Mouse (Mus musculus) liver, embryonic 11.5 days (tissue): ENCODE results near the gene Rph3al. TPM values are rescaled to one million over a fixed set of nuclear protein-coding genes. Genes with fewer than 3 reads are reported as not detected.

Experiments used
- ATAC-seq: fragments of 200-750 bp; cut with Nextera tagmentation; replicated peaks from 2 replicates; pipeline ENCODE4 v1.8.0; 2017; ENCODE audit warnings: moderate number of reproducible peaks, mild to moderate bottlenecking, moderate TSS enrichment, moderate library complexity; ENCODE audit not compliant: low FRiP score
- DNase-seq: peaks from one replicate; pipeline ENCODE4 v3.0.0-alpha.2; 2017; ENCODE audit warnings: low spot score
- H3K27ac ChIP-seq: fragments of 300-500 bp; sonication (generic); 2 replicates; pipeline ENCODE4 v1.5.1; 2014; ENCODE audit warnings: mild to moderate bottlenecking, low read depth, low read length, control low read depth
- H3K27me3 ChIP-seq: fragments of 300-500 bp; sonication (generic); replicated peaks from 2 replicates; pipeline ENCODE4 v1.6.1; 2014; ENCODE audit warnings: low read length, mixed read lengths; ENCODE audit not compliant: control insufficient read depth, insufficient read depth
- H3K36me3 ChIP-seq: fragments of 300-500 bp; sonication (generic); 2 replicates; pipeline ENCODE4 v1.6.1; 2014; ENCODE audit warnings: mild to moderate bottlenecking, low read length, moderate library complexity, mixed read lengths; ENCODE audit not compliant: control insufficient read depth, insufficient read depth
- H3K4me1 ChIP-seq: fragments of 300-500 bp; sonication (generic); replicated peaks from 2 replicates; pipeline ENCODE4 v1.6.1; 2014; ENCODE audit warnings: low read length, mixed read lengths; ENCODE audit not compliant: control insufficient read depth, insufficient read depth
- H3K4me2 ChIP-seq: fragments of 300-500 bp; sonication (generic); 2 replicates; pipeline ENCODE4 v1.6.1; 2014; ENCODE audit warnings: mild to moderate bottlenecking, control low read depth, moderate library complexity
- H3K4me3 ChIP-seq: fragments of 300-500 bp; sonication (generic); 2 replicates; pipeline ENCODE4 v1.5.1; 2014; ENCODE audit warnings: low read depth, low read length, control low read depth
- H3K9ac ChIP-seq: fragments of 300-500 bp; sonication (generic); 2 replicates; pipeline ENCODE4 v1.6.1; 2014; ENCODE audit warnings: low read depth, low read length, control low read depth
- H3K9me3 ChIP-seq: fragments of 300-500 bp; sonication (generic); 2 replicates; pipeline ENCODE4 v1.6.1; 2016; ENCODE audit warnings: low read length, inconsistent platforms, mixed read lengths; ENCODE audit not compliant: control insufficient read depth
- WGBS: fragments of 180-500 bp; shearing (Covaris S2); extraction: QIAGEN DNeasy Blood & Tissue Kit; methylation state at CpG from one replicate; pipeline ENCODE4 v1.1.7; 2014; 5-methylcytosine and 5-hydroxymethylcytosine counted together
- polyA plus RNA-seq: library from polyadenylated mRNA; unstranded; fragments of >200 nt; fragmentation: Nextera tagmentation; extraction: Ambion mirVana; gene quantifications from 2 replicates; pipeline ENCODE4 v1.2.1, GENCODE M21; 2014

Gene Rph3al
- polyA plus RNA-seq, 1 experiment from 2014 or later, result 1.5 TPM

DNA sequence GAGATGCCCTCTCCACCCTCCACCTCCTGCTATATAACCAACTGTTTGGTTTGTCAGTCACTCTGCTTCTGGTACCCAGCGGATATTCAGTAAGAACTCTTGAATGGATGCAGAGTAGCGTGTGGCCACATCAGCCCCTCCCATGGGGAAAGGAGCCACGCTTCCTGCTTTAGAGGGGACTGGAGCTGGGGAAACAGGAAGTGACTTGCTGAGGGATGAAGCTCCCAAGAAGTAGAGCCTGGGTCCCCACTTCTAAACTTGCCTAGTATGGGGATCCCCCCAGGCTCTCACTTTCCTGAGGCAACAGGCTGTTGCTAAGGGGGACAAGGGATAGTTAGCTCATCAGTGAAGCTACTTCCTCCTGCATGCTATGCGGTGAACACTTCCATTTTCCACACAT lies 30.8 kb downstream of the Rph3al start:
- H3K27ac ChIP-seq, result no peak overlapping the region
- H3K4me2 ChIP-seq, result no peak overlapping the region
- no peaks in the 10 kb centered on the region for H3K9me3 ChIP-seq
- 44% methylated on average over 4 of the region's 4 CpGs for WGBS
- H3K9ac ChIP-seq, result no peak overlapping the region
- H3K36me3 ChIP-seq, result no peaks in the 10 kb centered on the region
- DNase-seq (no peak), ATAC-seq (no peak)
- H3K4me1 ChIP-seq, result peaks cover 5% of the 10 kb centered on the region; the same call in 1 of the 2 replicates
- H3K4me3 ChIP-seq, result no peak overlapping the region
- H3K27me3 ChIP-seq, result 0 out of 2 replicates have a peak, but pooled peaks cover 3% of the 10 kb centered on the region

DNA sequence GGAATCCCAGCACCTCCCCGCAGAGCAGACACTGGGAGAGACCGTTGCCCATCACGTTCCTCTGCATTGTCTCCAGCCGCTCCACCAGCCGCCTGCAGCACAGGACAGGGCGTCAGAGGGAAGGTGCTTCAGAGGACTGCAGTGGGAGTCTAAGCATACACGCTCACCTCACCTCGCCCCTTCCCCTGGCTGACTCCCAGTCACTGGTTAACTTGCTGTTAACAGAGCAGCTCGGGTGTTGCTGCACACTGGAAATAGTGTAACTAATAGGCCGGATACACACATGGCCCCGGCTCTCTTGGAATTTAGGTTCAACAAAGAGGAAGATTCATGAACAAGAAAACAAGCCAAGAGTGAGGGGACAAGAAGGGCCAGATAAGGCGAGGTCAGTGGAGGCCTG lies 31.7 kb downstream of the Rph3al start:
- H3K4me2 ChIP-seq, result no peak overlapping the region
- no peaks in the 10 kb centered on the region for H3K9me3 ChIP-seq
- no peaks in the 10 kb centered on the region for H3K36me3 ChIP-seq
- H3K27ac ChIP-seq, result no peak overlapping the region
- 44% methylated on average over 12 of the region's 12 CpGs for WGBS
- no peak for ATAC-seq
- no peak overlapping the region for H3K4me3 ChIP-seq
- 0 out of 2 replicates have a peak, but pooled peaks cover 3% of the 10 kb centered on the region for H3K27me3 ChIP-seq
- DNase-seq, result no peak
- H3K4me1 ChIP-seq, result peaks cover 5% of the 10 kb centered on the region; the same call in 1 of the 2 replicates
- H3K9ac ChIP-seq, result no peak overlapping the region

DNA sequence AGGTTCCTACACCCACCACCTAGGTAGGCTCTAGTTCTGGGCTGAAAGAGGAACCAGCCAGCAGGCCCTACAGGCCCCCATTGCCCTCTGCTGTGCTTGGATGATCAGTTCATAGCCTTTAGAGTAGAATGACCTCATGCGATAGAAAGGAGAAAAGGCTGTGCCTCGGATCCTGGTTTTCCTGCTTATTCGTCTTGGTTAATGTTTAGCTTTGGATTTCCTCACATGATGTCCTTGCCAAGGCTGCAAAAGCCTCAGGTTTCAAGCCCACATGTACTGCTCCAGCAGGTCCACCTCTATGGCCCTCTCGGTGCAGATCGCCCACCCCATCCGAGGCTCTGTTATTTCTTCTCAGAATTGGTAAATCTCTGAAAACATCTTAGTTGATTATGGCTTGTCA lies 33.2 kb downstream of the Rph3al start:
- ATAC-seq (no peak), DNase-seq (no peak)
- Histone ChIP-seq H3K4me1 (peaks cover 5% of the 10 kb centered on the region; the same call in 1 of the 2 replicates), H3K4me2 (peak overlapping the region; percentile 27), H3K27me3 (0 out of 2 replicates have a peak, but pooled peaks cover 3% of the 10 kb centered on the region), H3K9ac (peak overlapping the region; percentile 46; the same call in 1 of the 2 replicates), H3K9me3 (no peaks in the 10 kb centered on the region), H3K27ac (peak overlapping the region; percentile 62; the same call in 1 of the 2 replicates), H3K36me3 (no peaks in the 10 kb centered on the region), H3K4me3 (no peak overlapping the region)
- 74% methylated on average over 6 of the region's 6 CpGs for whole genome bisulfite sequencing

DNA sequence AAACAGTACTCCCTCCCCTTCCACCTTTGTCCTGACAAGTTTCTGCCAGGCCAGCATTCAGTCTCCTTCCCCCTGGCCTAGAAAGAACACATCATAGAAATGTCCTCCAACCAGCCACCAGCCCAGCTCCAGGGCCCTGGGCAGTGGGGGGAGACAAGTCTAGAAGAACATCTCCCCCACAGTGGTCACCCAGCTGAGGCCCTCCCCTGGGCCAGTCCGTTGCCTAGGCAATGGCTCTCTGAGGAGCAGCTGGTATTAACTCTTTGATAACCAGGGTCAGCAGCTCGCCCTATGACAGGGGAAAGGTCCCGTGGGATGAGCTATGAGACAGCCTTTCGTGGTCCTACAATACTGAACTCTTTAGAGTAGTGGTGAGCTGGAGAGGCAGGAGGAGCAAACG lies 33.7 kb downstream of the Rph3al start:
- H3K36me3 ChIP-seq, result no peaks in the 10 kb centered on the region
- WGBS, result 41% methylated on average over 5 of the region's 5 CpGs
- ATAC-seq (no peak), DNase-seq (no peak)
- H3K4me3 ChIP-seq, result no peak overlapping the region
- H3K27me3 ChIP-seq, result 0 out of 2 replicates have a peak, but pooled peaks cover 3% of the 10 kb centered on the region
- H3K9ac ChIP-seq, result peak overlapping the region; percentile 46; the same call in 1 of the 2 replicates
- H3K4me2 ChIP-seq, result peak overlapping the region; percentile 27
- peak overlapping the region; percentile 62; the same call in 1 of the 2 replicates for H3K27ac ChIP-seq
- H3K9me3 ChIP-seq, result no peaks in the 10 kb centered on the region
- peaks cover 5% of the 10 kb centered on the region; the same call in 1 of the 2 replicates for H3K4me1 ChIP-seq

DNA sequence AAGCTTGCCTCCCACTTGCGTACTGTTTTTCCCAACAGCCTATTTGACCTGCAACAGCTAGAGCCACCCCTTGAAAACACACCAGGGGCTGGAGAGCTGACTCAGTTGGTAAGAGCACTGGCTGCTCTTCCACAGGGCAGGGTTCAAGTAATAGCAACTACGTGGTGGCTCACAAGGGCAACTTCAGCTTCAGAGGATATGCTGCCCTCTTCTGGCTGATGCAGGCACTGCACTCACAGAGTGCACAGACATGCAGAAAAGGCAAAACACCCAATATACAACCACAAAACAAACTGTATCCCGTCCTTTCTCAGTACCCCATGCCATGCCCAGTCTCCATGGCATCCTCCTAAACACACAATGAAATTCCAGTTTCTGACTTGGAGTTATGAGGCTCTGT lies 34.7 kb downstream of the Rph3al start:
- DNase-seq (no peak), ATAC-seq (no peak)
- WGBS, result 70% methylated on average over 3 of the region's 3 CpGs
- no peaks in the 10 kb centered on the region for H3K27me3 ChIP-seq
- no peaks in the 10 kb centered on the region for H3K36me3 ChIP-seq
- no peaks in the 10 kb centered on the region for H3K9me3 ChIP-seq
- no peak overlapping the region for H3K4me3 ChIP-seq
- peaks cover 5% of the 10 kb centered on the region; the same call in 1 of the 2 replicates for H3K4me1 ChIP-seq
- H3K27ac ChIP-seq, result no peak overlapping the region
- no peak overlapping the region for H3K4me2 ChIP-seq
- H3K9ac ChIP-seq, result no peak overlapping the region

DNA sequence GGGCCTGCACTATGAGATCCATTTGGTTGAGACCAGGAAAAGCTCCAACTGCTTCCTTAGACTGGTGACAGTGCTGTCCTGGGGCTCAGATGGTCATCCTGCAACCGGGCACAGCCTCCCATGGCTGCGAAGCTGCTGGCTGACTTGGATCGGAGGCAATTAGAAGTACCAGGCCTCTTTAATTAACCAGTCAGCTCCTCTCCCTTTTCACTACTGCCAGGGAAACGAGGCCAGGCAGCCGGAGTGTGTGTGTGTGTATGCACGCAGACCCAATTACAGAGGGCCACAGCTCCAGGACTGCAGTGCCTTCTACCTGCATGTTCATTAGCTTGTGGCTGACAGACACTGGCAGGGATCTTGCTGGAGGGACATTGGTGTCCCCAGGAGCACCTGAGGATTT lies 36.9 kb downstream of the Rph3al start:
- peaks cover under 1% of the 10 kb centered on the region; the same call in 1 of the 2 replicates for H3K27me3 ChIP-seq
- H3K9me3 ChIP-seq, result no peaks in the 10 kb centered on the region
- no peaks in the 10 kb centered on the region for H3K36me3 ChIP-seq
- H3K4me2 ChIP-seq, result no peak overlapping the region
- H3K4me1 ChIP-seq, result peaks cover 5% of the 10 kb centered on the region; the same call in 1 of the 2 replicates
- H3K9ac ChIP-seq, result no peak overlapping the region
- WGBS, result 76% methylated on average over 6 of the region's 6 CpGs
- no peak overlapping the region for H3K27ac ChIP-seq
- H3K4me3 ChIP-seq, result no peak overlapping the region
- ATAC-seq, result no peak
- DNase-seq, result no peak

DNA sequence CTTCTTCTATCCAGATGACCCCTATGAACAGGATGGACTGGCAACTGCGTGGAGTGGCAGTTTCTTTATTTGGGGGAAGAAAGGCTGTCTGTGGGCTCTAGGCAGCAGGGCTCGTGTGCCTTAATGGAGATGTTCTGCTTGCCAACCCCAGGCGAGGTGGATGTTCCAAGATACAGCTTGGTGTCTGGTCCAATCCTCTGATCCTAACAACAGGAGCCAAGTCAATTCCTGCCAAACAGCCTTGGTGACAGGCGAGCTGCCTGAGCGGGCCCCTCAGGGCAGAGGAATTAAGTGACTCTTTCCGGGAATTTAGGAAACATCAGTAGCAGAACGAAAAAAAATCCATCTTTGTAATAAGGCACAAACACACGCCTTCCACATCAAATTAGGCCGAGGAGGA lies 38.6 kb downstream of the Rph3al start:
- WGBS, result 64% methylated on average over 9 of the region's 9 CpGs
- DNase-seq, result no peak

DNA sequence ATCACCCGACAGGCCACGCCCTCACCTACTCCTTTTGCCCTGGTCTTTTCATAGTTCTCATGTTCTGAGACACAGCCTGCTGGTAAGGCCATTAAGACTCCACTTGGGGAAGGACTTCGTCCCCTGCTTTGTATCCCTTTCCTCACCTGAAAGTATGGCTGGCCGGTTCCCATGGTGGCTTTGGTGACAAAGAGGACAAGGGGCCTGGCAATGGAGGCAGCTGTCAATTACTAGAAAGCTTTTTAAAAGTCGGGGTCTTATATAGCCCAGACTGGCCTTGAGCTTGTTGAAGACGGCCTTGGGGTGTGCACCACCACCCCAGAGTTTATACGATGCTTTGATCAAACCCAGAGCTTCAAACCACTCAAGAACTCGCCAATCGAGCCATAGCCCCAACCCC lies 39.7 kb downstream of the Rph3al start:
- Histone ChIP-seq H3K4me1 (0 out of 2 replicates have a peak, but pooled peaks cover 4% of the 10 kb centered on the region), H3K9ac (no peak overlapping the region), H3K27me3 (peaks cover 3% of the 10 kb centered on the region; the same call in 1 of the 2 replicates), H3K4me2 (no peak overlapping the region), H3K4me3 (no peak overlapping the region), H3K9me3 (no peaks in the 10 kb centered on the region), H3K36me3 (no peaks in the 10 kb centered on the region), H3K27ac (no peak overlapping the region)
- DNase-seq (no peak), ATAC-seq (no peak)
- WGBS, result 79% methylated on average over 9 of the region's 9 CpGs

More for the DNA sequence above, 38.6 kb downstream of the Rph3al start:
- Histone ChIP-seq H3K4me2 (no peak overlapping the region), H3K27ac (no peak overlapping the region), H3K4me3 (no peak overlapping the region), H3K4me1 (0 out of 2 replicates have a peak, but pooled peaks cover 5% of the 10 kb centered on the region), H3K9me3 (no peaks in the 10 kb centered on the region), H3K9ac (no peak overlapping the region), H3K36me3 (no peaks in the 10 kb centered on the region), H3K27me3 (peaks cover 3% of the 10 kb centered on the region; the same call in 1 of the 2 replicates)
- no peak for ATAC-seq

DNA sequence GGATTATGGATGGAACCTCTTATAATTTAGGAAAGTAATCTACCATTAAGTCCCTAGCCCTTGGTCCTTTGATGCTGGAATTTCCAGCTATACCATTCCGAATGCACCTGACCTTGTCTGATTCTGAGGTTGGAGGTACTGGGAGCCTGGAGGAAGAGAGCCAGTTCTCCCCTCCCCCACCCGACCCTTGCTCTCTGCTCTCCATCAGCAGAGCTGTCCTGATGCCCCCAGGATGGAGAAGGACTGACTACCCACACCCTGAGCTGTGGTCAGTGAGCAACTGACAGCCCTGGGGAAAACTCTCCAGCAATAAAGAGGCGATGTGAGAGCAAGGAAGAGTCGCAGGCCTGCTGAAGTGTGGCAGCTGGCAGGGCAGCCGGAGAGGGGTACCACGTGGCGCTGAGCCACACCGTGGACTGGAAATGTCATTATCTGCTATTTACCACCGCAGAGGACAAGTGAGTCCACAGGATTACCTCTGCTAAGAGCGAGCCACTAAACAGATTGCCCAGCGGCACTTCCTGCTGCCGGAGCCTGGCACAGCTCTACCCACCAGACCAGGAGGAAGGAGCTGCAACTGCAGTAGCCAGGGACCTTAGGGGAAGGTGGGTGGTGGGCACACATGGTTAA lies 43.3 kb downstream of the Rph3al start:
- Histone ChIP-seq H3K36me3 (no peaks in the 10 kb centered on the region), H3K4me1 (0 out of 2 replicates have a peak, but pooled peaks cover 4% of the 10 kb centered on the region), H3K4me2 (no peak overlapping the region), H3K27ac (no peak overlapping the region), H3K9me3 (no peaks in the 10 kb centered on the region), H3K27me3 (peaks cover 3% of the 10 kb centered on the region; the same call in 1 of the 2 replicates), H3K4me3 (no peak overlapping the region), H3K9ac (no peak overlapping the region)
- no peak for DNase-seq
- ATAC-seq, result no peak
- WGBS, result 75% methylated on average over 12 of the region's 12 CpGs
